Mouse (Mus musculus) small intestine, adult 2 months (tissue): Measurements from ENCODE around the gene E130208F15Rik.

Experiments
- CTCF ChIP-seq: fragments of 200-500 bp; IDR thresholded peaks from 2 replicates; pipeline ENCODE4 v1.5.1; 2012; ENCODE audit warnings: low read depth, mild to moderate bottlenecking, control low read depth, inconsistent platforms, low read length, moderate library complexity, mixed read lengths; ENCODE audit not compliant: insufficient replicate concordance, insufficient read length; ENCODE audit errors: extremely low read depth
- POLR2A ChIP-seq: fragments of 200-500 bp; IDR thresholded peaks from 2 replicates; pipeline ENCODE4 v1.6.1; 2012; ENCODE audit warnings: low read depth, mild to moderate bottlenecking, control low read depth, inconsistent platforms, low read length, moderate library complexity

- TF ChIP-seq CTCF (no peak), POLR2A (no peak)
Measured at GRCm38 (mm10) chr7:30296816-30297215, 24.7 kb upstream of the E130208F15Rik start.
